Mouse (Mus musculus) heart, postnatal 0 days (tissue): Measurements from ENCODE around the gene Kif26b. TPM values are rescaled to one million over a fixed set of nuclear protein-coding genes. Genes with fewer than 3 reads are reported as not detected.
A peak's percentile ranks its signal among the peaks of the same experiment; 100 is the strongest.

Experiments used
- ATAC-seq: fragments of 200-750 bp; cut with Nextera tagmentation; 2 replicates; pipeline ENCODE4 v1.8.0; 2017; ENCODE audit warnings: low read depth, moderate number of reproducible peaks, moderate library complexity; ENCODE audit not compliant: insufficient read depth
- DNase-seq: peaks from one replicate; pipeline ENCODE4 v3.0.0-alpha.2; 2016; ENCODE audit warnings: low spot score
- H3K27ac ChIP-seq: fragments of 300-500 bp; sonication (generic); 2 replicates; pipeline ENCODE4 v1.5.1; 2014; ENCODE audit warnings: low read depth, mild to moderate bottlenecking
- H3K27me3 ChIP-seq: fragments of 300-500 bp; sonication (generic); 2 replicates; pipeline ENCODE4 v1.6.1; 2014; ENCODE audit warnings: low read length, mixed read lengths; ENCODE audit not compliant: control insufficient read depth, insufficient read depth
- H3K36me3 ChIP-seq: fragments of 300-500 bp; sonication (generic); replicated peaks from 2 replicates; pipeline ENCODE4 v1.6.1; 2014; ENCODE audit warnings: low read length, mixed read lengths; ENCODE audit not compliant: control insufficient read depth, insufficient read depth
- H3K4me1 ChIP-seq: fragments of 300-500 bp; sonication (generic); 2 replicates; pipeline ENCODE4 v1.6.1; 2014; ENCODE audit warnings: antibody characterized with exemption; ENCODE audit not compliant: control insufficient read depth, insufficient read depth
- H3K4me2 ChIP-seq: fragments of 300-500 bp; sonication (generic); 2 replicates; pipeline ENCODE4 v1.6.1; 2014; ENCODE audit warnings: low read depth, mild to moderate bottlenecking, low read length, moderate library complexity
- H3K4me3 ChIP-seq: fragments of 300-500 bp; sonication (generic); 2 replicates; pipeline ENCODE4 v1.5.1; 2014; ENCODE audit warnings: low read depth, low read length
- H3K9ac ChIP-seq: fragments of 300-500 bp; sonication (generic); replicated peaks from 2 replicates; pipeline ENCODE4 v1.6.1; 2014; ENCODE audit warnings: low read depth, low read length, mixed read lengths
- H3K9me3 ChIP-seq: fragments of 300-500 bp; sonication (generic); replicated peaks from 2 replicates; pipeline ENCODE4 v1.6.1; 2016; ENCODE audit warnings: low read length; ENCODE audit not compliant: control insufficient read depth
- CTCF ChIP-seq: IDR thresholded peaks from 2 replicates; pipeline ENCODE4 v1.5.1; 2016; ENCODE audit warnings: antibody characterized with exemption, control low read depth, low read depth
- EP300 ChIP-seq: IDR thresholded peaks from 2 replicates; pipeline ENCODE4 v1.6.1; 2016; ENCODE audit warnings: antibody characterized with exemption, low read depth
- WGBS: fragments of 180-500 bp; shearing (Covaris S2); extraction: QIAGEN DNeasy Blood & Tissue Kit; methylation state at CpG from one replicate; pipeline ENCODE4 v1.1.7; 2014; 5-methylcytosine and 5-hydroxymethylcytosine counted together
- polyA plus RNA-seq: library from polyadenylated mRNA; unstranded; fragments of >200 nt; fragmentation: Nextera tagmentation; extraction: Ambion mirVana; gene quantifications from 2 replicates; pipeline ENCODE4 v1.2.1, GENCODE M21; 2015
- total RNA-seq: library from RNA; depleted of rRNA; stranded (reverse); fragments of >200 nt; gene quantifications from 2 replicates; pipeline ENCODE4 v1.2.3, GENCODE M21; 2014; ENCODE audit warnings: low replicate concordance

Kif26b gene
- total and polyA plus RNA-seq, 2 experiments from 2014 or later, result 1.8 to 19.8 TPM

GRCm38 (mm10) chr1:178600851-178601569, 72.1 kb downstream of the Kif26b start:
- Histone ChIP-seq H3K27ac (no peak overlapping the region), H3K36me3 (no peaks in the 10 kb centered on the region), H3K9me3 (no peaks in the 10 kb centered on the region), H3K9ac (no peak overlapping the region), H3K4me3 (no peak overlapping the region), H3K4me1 (no peaks in the 10 kb centered on the region), H3K27me3 (no peaks in the 10 kb centered on the region), H3K4me2 (no peak overlapping the region)
- 75% methylated on average over 15 of the region's 15 CpGs for WGBS
- TF ChIP-seq EP300 (no peak), CTCF (no peak)
- DNase-seq (no peak), ATAC-seq (peak; percentile 20; the same call in 1 of the 2 replicates)

- no peak for TF ChIP-seq CTCF
- TF ChIP-seq EP300, result no peak
- DNase-seq (no peak), ATAC-seq (no peak)
- no peaks in the 10 kb centered on the region for H3K36me3 ChIP-seq
- no peaks in the 10 kb centered on the region for H3K27me3 ChIP-seq
- H3K4me1 ChIP-seq, result no peaks in the 10 kb centered on the region; the same call in 1 of the 2 replicates
- H3K4me3 ChIP-seq, result no peak overlapping the region
- H3K9me3 ChIP-seq, result no peaks in the 10 kb centered on the region
- H3K9ac ChIP-seq, result no peak overlapping the region
- no peak overlapping the region for H3K27ac ChIP-seq
- H3K4me2 ChIP-seq, result no peak overlapping the region
- 79% methylated on average over 8 of the region's 8 CpGs for WGBS
Observed at GRCm38 (mm10) chr1:178609151-178609775, 80.3 kb downstream of the Kif26b start.

- TF ChIP-seq EP300 (no peak), CTCF (no peak)
- DNase-seq (no peak), ATAC-seq (no peak)
- Histone ChIP-seq H3K9me3 (no peaks in the 10 kb centered on the region), H3K27ac (no peak overlapping the region), H3K36me3 (no peaks in the 10 kb centered on the region), H3K4me1 (no peaks in the 10 kb centered on the region; the same call in 1 of the 2 replicates), H3K27me3 (no peaks in the 10 kb centered on the region), H3K4me3 (no peak overlapping the region), H3K9ac (no peak overlapping the region), H3K4me2 (no peak overlapping the region)
- 82% methylated on average over 15 of the region's 15 CpGs for WGBS
Observed at GRCm38 (mm10) chr1:178611512-178611911, 82.6 kb downstream of the Kif26b start.

- Histone ChIP-seq H3K27me3 (no peaks in the 10 kb centered on the region), H3K4me1 (no peaks in the 10 kb centered on the region), H3K36me3 (no peaks in the 10 kb centered on the region), H3K4me2 (no peak overlapping the region), H3K9me3 (no peaks in the 10 kb centered on the region), H3K4me3 (no peak overlapping the region), H3K27ac (no peak overlapping the region), H3K9ac (no peak overlapping the region)
- ATAC-seq (no peak), DNase-seq (no peak)
- TF ChIP-seq EP300, result no peak
- no peak for TF ChIP-seq CTCF
- 91% methylated on average over 2 of the region's 2 CpGs for WGBS
Observed at GRCm38 (mm10) chr1:178621301-178621700, 92.4 kb downstream of the Kif26b start.

GRCm38 (mm10) chr1:178623889-178624288, 95.0 kb downstream of the Kif26b start:
- H3K27ac ChIP-seq, result no peak overlapping the region
- no peaks in the 10 kb centered on the region for H3K36me3 ChIP-seq
- no peak for TF ChIP-seq EP300
- no peak for TF ChIP-seq CTCF
- ATAC-seq (no peak), DNase-seq (no peak)
- no peaks in the 10 kb centered on the region for H3K27me3 ChIP-seq
- H3K9ac ChIP-seq, result no peak overlapping the region
- H3K4me2 ChIP-seq, result no peak overlapping the region
- H3K4me1 ChIP-seq, result no peaks in the 10 kb centered on the region
- no peaks in the 10 kb centered on the region for H3K9me3 ChIP-seq
- 80% methylated on average over 9 of the region's 9 CpGs for WGBS
- H3K4me3 ChIP-seq, result no peak overlapping the region
